Mouse (Mus musculus): ENCODE results near the gene Ppp4r4. TPM values are rescaled to one million over a fixed set of nuclear protein-coding genes. Genes with fewer than 3 reads are reported as not detected.
"Not testable (repeated sequence)": the region's sequence is repeated elsewhere in the genome, so short reads cannot be mapped to it uniquely, and the experiment has no call there.

Gene Ppp4r4
- polyA plus RNA-seq (2012; rRNA removed) = 21.9 and 22.3 TPM in 2 replicates

DNA sequence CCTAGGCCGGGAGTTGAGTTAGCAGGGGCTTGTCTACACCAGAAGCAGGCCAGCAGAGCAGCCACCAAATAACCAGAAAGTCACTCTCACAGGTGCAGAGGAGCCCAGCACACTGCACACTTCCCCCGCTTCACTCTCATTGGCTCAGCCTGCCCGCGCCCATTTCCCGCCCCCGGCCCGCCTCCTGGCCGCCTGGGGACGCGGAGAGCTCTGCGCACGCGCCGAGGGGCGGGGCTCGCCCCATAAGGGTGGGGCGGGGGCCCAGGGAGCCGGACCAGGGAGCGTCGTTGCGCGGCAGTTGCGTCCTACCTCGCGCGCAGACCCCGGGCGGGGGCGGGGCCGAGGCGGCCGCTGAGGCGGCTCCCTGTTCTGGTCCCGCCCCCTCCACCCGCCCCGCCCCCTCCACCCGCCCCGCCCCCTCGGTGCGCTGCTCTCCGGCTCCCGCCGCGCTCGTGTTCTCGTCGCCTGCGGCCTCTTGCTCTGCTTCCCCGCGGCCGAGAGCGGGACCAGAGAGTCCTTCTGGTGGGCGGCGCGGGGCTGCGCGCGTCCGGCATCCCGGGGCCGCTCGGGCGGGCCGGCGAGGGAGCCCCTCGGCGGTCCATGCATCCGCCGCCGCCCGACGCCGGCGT is at the start of gene Ppp4r4:
Gene Ppp4r4 (plus strand): TSS at position 264 of the 629 bp plus-strand sequence.
- H3K4me3 ChIP-seq (replicated peaks; ENCODE audit: insufficient read depth, low read depth, low read length) = peak within 1 kb of the TSS; percentile 86
- WGBS = 1% methylated on average over 69 of the region's 74 CpGs
- no peak for TF ChIP-seq POLR2A (IDR thresholded peaks at IDR 0.05; ENCODE audit: borderline replicate concordance, insufficient read depth, low read length)
- H3K27me3 ChIP-seq (ENCODE audit: control insufficient read depth, insufficient read depth, low read length) = no peaks in the 10 kb centered on the region
- H3K27ac ChIP-seq (ENCODE audit: insufficient read depth, low read length) = no peak within 1 kb of the TSS
- DNase-seq = peak; percentile 91 to 93
- no peaks in the 10 kb centered on the region for H3K4me1 ChIP-seq (ENCODE audit: control insufficient read depth, insufficient read depth, low read length)

DNA sequence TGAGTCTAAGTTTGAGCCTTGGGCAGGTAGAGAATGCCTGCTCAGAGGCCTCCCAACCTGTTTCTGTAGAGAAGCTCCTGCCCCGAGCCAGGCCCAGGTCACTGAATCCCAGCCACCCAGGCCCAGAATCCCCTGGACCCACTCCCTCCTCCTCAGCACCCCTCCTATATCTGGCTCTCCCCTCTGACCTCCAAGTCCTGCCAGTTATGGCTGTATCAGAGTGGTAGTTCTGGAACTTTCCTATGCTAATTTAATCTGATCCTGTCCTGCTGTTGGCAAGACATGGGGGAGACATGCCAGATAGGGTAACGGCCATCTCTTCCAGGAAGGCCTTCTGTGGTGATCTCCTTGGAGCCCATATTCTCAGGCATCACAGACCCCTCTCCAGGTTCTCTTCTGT is 49.3 kb upstream of the Ppp4r4 start:
- no peak overlapping the region for H3K4me3 ChIP-seq (replicated peaks; ENCODE audit: insufficient read depth, low read depth, low read length)
- no peaks in the 10 kb centered on the region for H3K27me3 ChIP-seq (ENCODE audit: control insufficient read depth, insufficient read depth, low read length)
- no peak for TF ChIP-seq POLR2A (IDR thresholded peaks at IDR 0.05; ENCODE audit: borderline replicate concordance, insufficient read depth, low read length)
- no peak for TF ChIP-seq CTCF (IDR thresholded peaks at IDR 0.05; ENCODE audit: borderline replicate concordance, insufficient read depth, low read depth, low read length)
- DNase-seq = no peak
- H3K4me1 ChIP-seq (ENCODE audit: control insufficient read depth, insufficient read depth, low read length) = peaks cover 9% of the 10 kb centered on the region
- H3K27ac ChIP-seq (ENCODE audit: insufficient read depth, low read length) = no peak overlapping the region
- WGBS = 83% methylated on average over 2 of the region's 2 CpGs

DNA sequence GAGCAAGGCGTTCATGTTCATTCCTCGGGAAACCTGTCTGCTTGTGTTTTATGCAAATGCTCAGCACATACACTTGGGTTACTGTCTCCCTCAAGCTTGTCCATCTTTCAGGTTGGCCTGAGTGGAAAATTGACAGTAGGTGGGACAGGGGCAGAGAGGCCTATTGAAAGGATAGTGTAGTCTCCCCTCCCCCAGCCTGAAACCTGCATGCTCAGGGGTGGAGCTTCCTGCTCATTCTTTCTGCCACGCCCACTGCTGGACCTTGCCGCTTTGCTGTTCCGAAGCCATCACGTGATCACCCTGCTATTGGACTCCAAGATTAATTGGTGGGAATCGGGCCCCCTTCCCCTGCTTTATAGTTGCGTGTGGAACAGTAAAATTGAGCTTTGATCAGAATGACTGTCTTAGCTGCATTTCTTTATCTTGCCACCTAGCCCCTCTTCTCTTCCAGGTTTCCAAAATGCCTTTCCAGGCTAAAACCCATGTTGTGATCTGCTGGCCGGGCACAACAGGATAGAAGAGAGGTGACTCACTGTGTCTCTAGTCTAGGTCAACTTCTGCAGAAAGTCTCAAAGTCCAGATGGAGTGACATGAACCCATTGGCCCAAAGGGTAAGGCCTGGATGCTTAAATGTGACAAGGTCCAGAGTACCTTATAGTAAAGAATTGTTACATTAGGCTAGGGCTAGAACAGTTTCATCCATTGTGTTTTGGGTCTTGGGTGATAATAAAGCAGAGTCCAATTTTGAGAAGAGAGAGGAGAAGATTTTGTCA is 47.7 kb upstream of the Ppp4r4 start:
- DNase-seq; H3K27ac ChIP-seq (ENCODE audit: insufficient read depth, low read length); H3K27me3 ChIP-seq (ENCODE audit: control insufficient read depth, insufficient read depth, low read length); H3K4me1 ChIP-seq (ENCODE audit: control insufficient read depth, insufficient read depth, low read length); H3K4me3 ChIP-seq (replicated peaks; ENCODE audit: insufficient read depth, low read depth, low read length): not testable (repeated sequence)
- 85% methylated on average over 9 of the region's 9 CpGs for WGBS

DNA sequence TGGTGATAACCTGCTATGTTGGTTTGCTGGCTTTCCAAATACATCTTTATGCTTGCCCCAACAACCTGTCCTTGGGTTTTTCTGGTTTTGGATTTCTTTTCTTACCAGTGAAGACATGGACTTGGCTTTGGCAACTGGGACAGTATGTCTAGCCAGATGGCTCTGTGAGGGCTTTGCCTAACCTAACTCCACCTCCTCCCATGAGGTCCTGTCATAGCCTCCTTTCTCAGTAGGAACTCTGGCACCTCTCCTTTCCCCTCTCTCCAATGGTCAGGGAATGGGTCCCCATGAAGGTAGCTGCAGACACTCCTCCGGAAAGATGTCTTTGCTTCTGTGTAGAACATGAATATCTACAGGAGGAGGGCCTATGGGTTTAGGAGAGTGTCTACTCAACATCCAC is 45.4 kb upstream of the Ppp4r4 start:
- Histone ChIP-seq H3K4me1 (ENCODE audit: control insufficient read depth, insufficient read depth, low read length) (peaks cover 9% of the 10 kb centered on the region), H3K27me3 (ENCODE audit: control insufficient read depth, insufficient read depth, low read length) (no peaks in the 10 kb centered on the region), H3K4me3 (replicated peaks; ENCODE audit: insufficient read depth, low read depth, low read length) (no peak overlapping the region), H3K27ac (ENCODE audit: insufficient read depth, low read length) (no peak overlapping the region)
- DNase-seq = peak; percentile 62 to 84
- WGBS = 19% methylated on average over 1 of the region's 1 CpGs
- TF ChIP-seq POLR2A (IDR thresholded peaks at IDR 0.05; ENCODE audit: borderline replicate concordance, insufficient read depth, low read length) (no peak), CTCF (IDR thresholded peaks at IDR 0.05; ENCODE audit: borderline replicate concordance, insufficient read depth, low read depth, low read length) (no peak)

DNA sequence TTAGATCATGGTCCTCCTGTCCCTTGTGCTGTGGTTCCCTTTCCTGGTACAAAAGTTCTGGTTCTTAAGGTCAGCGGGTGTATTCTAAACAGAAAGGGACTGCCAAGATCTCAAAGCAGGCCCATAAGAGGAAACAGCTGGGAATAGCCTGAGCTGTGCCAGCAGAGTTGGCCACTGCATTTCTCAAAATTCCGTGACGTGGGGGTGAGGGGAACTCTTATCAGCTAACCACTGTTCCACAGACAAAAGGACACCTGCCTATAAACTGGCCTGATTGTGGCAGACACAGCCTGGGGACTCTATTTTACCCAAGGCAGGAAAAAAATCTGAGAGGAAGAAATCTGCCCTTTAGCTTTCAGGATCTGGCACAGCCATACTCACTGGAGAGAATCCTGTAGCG is 44.8 kb upstream of the Ppp4r4 start:
- no peak for DNase-seq
- 49% methylated on average over 4 of the region's 4 CpGs for WGBS
- Histone ChIP-seq H3K27ac (ENCODE audit: insufficient read depth, low read length) (no peak overlapping the region), H3K27me3 (ENCODE audit: control insufficient read depth, insufficient read depth, low read length) (no peaks in the 10 kb centered on the region), H3K4me3 (replicated peaks; ENCODE audit: insufficient read depth, low read depth, low read length) (no peak overlapping the region), H3K4me1 (ENCODE audit: control insufficient read depth, insufficient read depth, low read length) (peaks cover 9% of the 10 kb centered on the region)
- no peak for TF ChIP-seq POLR2A (IDR thresholded peaks at IDR 0.05; ENCODE audit: borderline replicate concordance, insufficient read depth, low read length)
- no peak for TF ChIP-seq CTCF (IDR thresholded peaks at IDR 0.05; ENCODE audit: borderline replicate concordance, insufficient read depth, low read depth, low read length)

DNA sequence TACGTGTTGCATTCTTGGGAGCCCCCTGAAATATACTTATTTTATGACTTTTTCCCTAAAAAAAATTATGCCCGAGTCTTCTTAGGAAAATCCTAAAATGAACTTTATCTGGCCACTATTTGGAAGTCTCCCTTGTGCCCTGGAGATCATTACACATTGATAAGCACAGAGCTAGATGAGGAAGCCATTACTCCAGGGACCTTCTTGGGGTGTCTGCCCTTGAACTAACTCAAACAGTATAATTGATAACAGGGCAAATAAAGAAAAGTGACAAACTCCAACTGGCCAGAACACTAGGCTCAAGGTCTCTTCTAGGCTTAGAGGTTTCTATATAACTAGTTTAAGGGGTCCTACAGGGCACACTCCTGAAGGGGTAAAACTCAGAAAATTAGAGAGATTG is 44.3 kb upstream of the Ppp4r4 start:
- no peak for TF ChIP-seq CTCF (IDR thresholded peaks at IDR 0.05; ENCODE audit: borderline replicate concordance, insufficient read depth, low read depth, low read length)
- H3K27ac ChIP-seq (ENCODE audit: insufficient read depth, low read length) = no peak overlapping the region
- no peak overlapping the region for H3K4me3 ChIP-seq (replicated peaks; ENCODE audit: insufficient read depth, low read depth, low read length)
- peaks cover 9% of the 10 kb centered on the region for H3K4me1 ChIP-seq (ENCODE audit: control insufficient read depth, insufficient read depth, low read length)
- WGBS = 78% methylated on average over 2 of the region's 2 CpGs
- no peaks in the 10 kb centered on the region for H3K27me3 ChIP-seq (ENCODE audit: control insufficient read depth, insufficient read depth, low read length)
- no peak for DNase-seq

DNA sequence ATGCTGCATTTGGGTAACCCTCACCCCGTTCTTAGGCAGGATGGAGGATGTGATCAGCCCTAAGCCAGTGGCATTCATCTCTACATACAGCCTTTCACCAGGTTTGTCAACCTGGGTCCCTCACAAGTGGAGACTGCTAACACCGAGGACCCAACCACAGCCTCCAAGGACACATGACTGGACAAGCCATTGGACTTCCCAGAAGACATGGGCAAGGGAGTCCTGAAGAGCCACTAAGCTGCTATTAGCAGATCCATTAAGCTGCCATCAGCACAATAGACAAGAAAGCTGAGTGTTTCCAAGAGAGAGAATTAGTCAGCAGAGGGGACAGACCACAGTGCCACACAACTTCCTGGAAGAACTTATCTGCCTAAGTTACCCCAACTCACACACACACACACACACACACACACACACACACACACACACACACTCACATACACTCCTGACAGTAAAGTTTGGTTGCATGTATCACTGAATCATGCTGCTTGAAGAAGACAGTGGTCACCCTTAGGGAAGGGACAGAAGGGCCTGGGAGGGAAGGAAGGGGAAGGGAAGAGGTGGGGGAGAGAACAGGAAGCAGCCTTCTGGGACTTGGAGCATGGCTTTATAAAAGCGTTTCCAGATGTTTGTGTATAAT is 40.9 kb upstream of the Ppp4r4 start:
- H3K27me3 ChIP-seq (ENCODE audit: control insufficient read depth, insufficient read depth, low read length) = no peaks in the 10 kb centered on the region
- 80% methylated on average over 3 of the region's 3 CpGs for WGBS

DNA sequence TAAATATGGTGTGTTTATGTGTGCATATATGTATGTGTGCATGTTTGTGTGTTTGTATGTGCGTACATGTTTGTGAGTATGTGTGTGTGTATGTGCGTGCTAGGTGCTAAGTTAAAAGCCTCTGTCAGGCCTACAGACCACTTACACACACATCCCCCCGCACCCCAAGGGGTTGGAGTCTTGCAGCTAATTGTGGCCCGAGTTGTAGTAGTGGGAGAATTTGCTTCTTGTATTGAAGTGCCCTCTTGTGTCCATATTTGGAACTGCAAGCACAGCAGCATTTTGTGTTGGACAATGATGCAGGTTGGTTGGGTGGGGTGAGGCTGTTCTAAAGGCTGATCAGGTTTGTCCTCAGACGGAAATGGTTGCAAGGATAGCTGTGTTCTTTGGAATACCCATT is 39.3 kb upstream of the Ppp4r4 start:
- Histone ChIP-seq H3K4me3 (replicated peaks; ENCODE audit: insufficient read depth, low read depth, low read length) (no peak overlapping the region), H3K27ac (ENCODE audit: insufficient read depth, low read length) (no peak overlapping the region), H3K4me1 (ENCODE audit: control insufficient read depth, insufficient read depth, low read length) (no peaks in the 10 kb centered on the region), H3K27me3 (ENCODE audit: control insufficient read depth, insufficient read depth, low read length) (no peaks in the 10 kb centered on the region)
- WGBS = 37% methylated on average over 5 of the region's 5 CpGs
- peak; percentile 66 to 67 for DNase-seq
- no peak for TF ChIP-seq POLR2A (IDR thresholded peaks at IDR 0.05; ENCODE audit: borderline replicate concordance, insufficient read depth, low read length)
- peak; percentile 87 for TF ChIP-seq CTCF (IDR thresholded peaks at IDR 0.05; ENCODE audit: borderline replicate concordance, insufficient read depth, low read depth, low read length)

More for the DNA sequence above, 40.9 kb upstream of the Ppp4r4 start:
- Histone ChIP-seq H3K4me3 (replicated peaks; ENCODE audit: insufficient read depth, low read depth, low read length) (no peak overlapping the region), H3K4me1 (ENCODE audit: control insufficient read depth, insufficient read depth, low read length) (peaks cover under 1% of the 10 kb centered on the region; the same call in 1 of the 2 replicates), H3K27ac (ENCODE audit: insufficient read depth, low read length) (no peak overlapping the region)
- DNase-seq = no peak
- no peak for TF ChIP-seq POLR2A (IDR thresholded peaks at IDR 0.05; ENCODE audit: borderline replicate concordance, insufficient read depth, low read length)
- TF ChIP-seq CTCF (IDR thresholded peaks at IDR 0.05; ENCODE audit: borderline replicate concordance, insufficient read depth, low read depth, low read length) = no peak
